Mouse (Mus musculus) ZHBTc4 (cell line): ENCODE data around the gene Troap.
A peak's percentile ranks its signal among the peaks of the same experiment; 100 is the strongest.
"Not testable (repeated sequence)": the region's sequence is repeated elsewhere in the genome, so short reads cannot be mapped to it uniquely, and the experiment has no call there.

Source experiments
- DNase-seq: peaks from one replicate; pipeline ENCODE4 v3.0.0-alpha.2; 2011; ENCODE audit warnings: low read depth, low spot score

Gene Troap

GRCm38 (mm10) chr15:99040920-99041856 lies 33.2 kb upstream of the Troap start:
- DNase-seq: no peak

GRCm38 (mm10) chr15:99042334-99042733 lies 32.0 kb upstream of the Troap start:
- DNase-seq: no peak

GRCm38 (mm10) chr15:99044854-99045253 lies 29.5 kb upstream of the Troap start:
- peak; percentile 83 for DNase-seq

GRCm38 (mm10) chr15:99045734-99046133 lies 28.6 kb upstream of the Troap start:
- not testable (repeated sequence) for DNase-seq

- peak; percentile 80 for DNase-seq
These were observed 24.7 kb upstream of the Troap start for GRCm38 (mm10) chr15:99049473-99050253.

GRCm38 (mm10) chr15:99053373-99053772 lies 21.0 kb upstream of the Troap start:
- DNase-seq: peak; percentile 69

- DNase-seq: no peak
These were observed 19.3 kb upstream of the Troap start, which contains the start of gene Prph for GRCm38 (mm10) chr15:99055040-99055439. Prph (plus strand) TSS chr15:99055174.

- DNase-seq: peak; percentile 69
These were observed 18.8 kb upstream of the Troap start for GRCm38 (mm10) chr15:99055511-99055961.

GRCm38 (mm10) chr15:99056332-99056731 lies 18.0 kb upstream of the Troap start:
- peak; percentile 89 for DNase-seq

- no peak for DNase-seq
These were observed 8.7 kb upstream of the Troap start for GRCm38 (mm10) chr15:99065557-99066165.

- no peak for DNase-seq
These were observed 2.4 kb upstream of the Troap start for GRCm38 (mm10) chr15:99071988-99072387.

- peak; percentile 97 for DNase-seq
These were observed 392 bp downstream of the Troap start for GRCm38 (mm10) chr15:99074600-99075333.

GRCm38 (mm10) chr15:99076011-99076410 lies 1.6 kb downstream of the Troap start:
- not testable (repeated sequence) for DNase-seq

- no peak for DNase-seq
These were observed 4.0 kb downstream of the Troap start for GRCm38 (mm10) chr15:99078181-99078910.

GRCm38 (mm10) chr15:99079804-99080203 lies 5.4 kb downstream of the Troap start:
- DNase-seq: no peak

GRCm38 (mm10) chr15:99082322-99082721 lies 7.9 kb downstream of the Troap start:
- DNase-seq: no peak

- DNase-seq: no peak
These were observed 8.5 kb downstream of the Troap start for GRCm38 (mm10) chr15:99082840-99083239.

- peak; percentile 62 for DNase-seq
These were observed 8.9 kb downstream of the Troap start for GRCm38 (mm10) chr15:99083258-99083657.

- DNase-seq: peak; percentile 59
These were observed 9.6 kb downstream of the Troap start for GRCm38 (mm10) chr15:99083867-99084557.

GRCm38 (mm10) chr15:99084618-99085017 lies 10.2 kb downstream of the Troap start:
- DNase-seq: no peak
